Mouse (Mus musculus) MEL (cell line): ENCODE measurements around the gene Upp2.

Source experiments
- BHLHE40 ChIP-seq: IDR thresholded peaks from 2 replicates; pipeline ENCODE4 v1.6.1; 2012; ENCODE audit warnings: low read depth, mild to moderate bottlenecking, inconsistent platforms, low read length, improper control_type of control experiment, borderline replicate concordance
- CHD1 ChIP-seq: IDR thresholded peaks from 2 replicates; pipeline ENCODE4 v1.6.1; 2012; ENCODE audit warnings: low read depth, mild to moderate bottlenecking, inconsistent platforms, low read length, improper control_type of control experiment
- CTCF ChIP-seq, 3 experiments: IDR thresholded peaks in 2 of 3; conservative IDR thresholded peaks in 1 of 3; 2 replicates each; pipeline ENCODE4 v1.5.1; 2011 to 2012; ENCODE audit warnings: low read length in 3 of 3, low read depth in 2 of 3, mild to moderate bottlenecking in 2 of 3, improper control_type of control experiment in 1 of 3, inconsistent platforms in 1 of 3, mixed read lengths in 1 of 3, moderate library complexity in 1 of 3; ENCODE audit not compliant: control insufficient read depth in 1 of 3, insufficient read depth in 1 of 3, poor library complexity in 1 of 3, severe bottlenecking in 1 of 3
- E2F4 ChIP-seq: IDR thresholded peaks from 2 replicates; pipeline ENCODE4 v1.6.1; 2011; ENCODE audit warnings: low read depth, low read length, improper control_type of control experiment, borderline replicate concordance
- GATA1 ChIP-seq: IDR thresholded peaks from 2 replicates; pipeline ENCODE4 v1.6.1; 2011; ENCODE audit warnings: low read depth, low read length, improper control_type of control experiment
- NRF1 ChIP-seq: IDR thresholded peaks from 2 replicates; pipeline ENCODE4 v1.6.1; 2014; ENCODE audit warnings: low read depth, mild to moderate bottlenecking, inconsistent platforms, low read length, improper control_type of control experiment, moderate library complexity; ENCODE audit not compliant: poor library complexity, insufficient read depth, severe bottlenecking
- RCOR1 ChIP-seq: IDR thresholded peaks from 2 replicates; pipeline ENCODE4 v1.6.1; 2012; ENCODE audit warnings: low read depth, mild to moderate bottlenecking, inconsistent platforms, low read length, improper control_type of control experiment
- SIN3A ChIP-seq: IDR thresholded peaks from 2 replicates; pipeline ENCODE4 v1.6.1; 2012; ENCODE audit warnings: low read length, improper control_type of control experiment, inconsistent platforms
- USF1 ChIP-seq: IDR thresholded peaks from 2 replicates; pipeline ENCODE4 v1.6.1; 2014; ENCODE audit warnings: low read depth, mild to moderate bottlenecking, inconsistent platforms, low read length, improper control_type of control experiment, moderate library complexity

DNA sequence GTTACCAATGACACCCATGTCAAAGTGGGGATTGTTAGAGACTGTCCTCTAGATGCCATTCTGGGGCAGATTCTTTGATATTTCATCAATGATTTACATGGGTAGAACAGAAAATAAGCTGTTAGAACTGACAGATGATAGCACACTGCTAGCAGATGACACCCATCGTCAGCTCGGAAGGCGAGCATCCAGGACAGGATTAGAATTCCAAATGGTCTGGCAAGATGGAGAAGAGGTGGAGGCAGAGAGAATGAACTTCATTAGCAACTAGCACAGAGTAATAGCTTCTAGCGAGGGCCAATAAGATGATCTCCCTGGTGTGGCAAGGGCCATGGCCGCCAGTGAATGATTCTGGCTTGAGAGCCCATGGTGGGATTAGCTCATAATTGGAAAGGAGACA is 48.7 kb downstream of the Upp2 start:
- no peak for TF ChIP-seq E2F4
- TF ChIP-seq CTCF (IDR thresholded peaks at IDR 0.05 in 2 of 3, conservative IDR thresholded peaks at IDR 0.05 in 1 of 3; ENCODE audit: control insufficient read depth in 1 of 3, insufficient read depth in 1 of 3, low read depth in 2 of 3, low read length in 3 of 3, poor library complexity in 1 of 3, severe bottlenecking in 1 of 3), result no peak
- no peak for TF ChIP-seq CHD1
- TF ChIP-seq GATA1, result no peak
- TF ChIP-seq SIN3A, result no peak
- TF ChIP-seq NRF1, result no peak
- TF ChIP-seq RCOR1, result no peak
- TF ChIP-seq USF1, result no peak
- TF ChIP-seq BHLHE40, result no peak
